Mouse (Mus musculus) embryonic facial prominence, embryonic 12.5 days (tissue): ENCODE measurements at regions not wholly inside any gene's neighbourhood (a gene's known extent, or its start where the extent isn't known, plus 50 kb on each side); places are given as distances from the start of the nearest gene placed in this dataset.

Experiments used
- ATAC-seq: fragments of 200-750 bp; cut with Nextera tagmentation; 2 replicates; pipeline ENCODE4 v1.8.0; 2017; ENCODE audit not compliant: insufficient number of reproducible peaks, insufficient read depth, low FRiP score, low TSS enrichment
- H3K27ac ChIP-seq: fragments of 300-500 bp; sonication (generic); 2 replicates; pipeline ENCODE4 v1.5.1; 2016; ENCODE audit warnings: mild to moderate bottlenecking
- H3K27me3 ChIP-seq: fragments of 300-500 bp; sonication (generic); 2 replicates; pipeline ENCODE4 v1.6.1; 2016; ENCODE audit warnings: mild to moderate bottlenecking, moderate library complexity
- H3K36me3 ChIP-seq: fragments of 300-500 bp; sonication (generic); 2 replicates; pipeline ENCODE4 v1.6.1; 2016; ENCODE audit warnings: mild to moderate bottlenecking
- H3K4me1 ChIP-seq: fragments of 300-500 bp; sonication (generic); 2 replicates; pipeline ENCODE4 v1.6.1; 2016
- H3K4me2 ChIP-seq: fragments of 300-500 bp; sonication (generic); replicated peaks from 2 replicates; pipeline ENCODE4 v1.6.1; 2016; ENCODE audit warnings: mild to moderate bottlenecking, moderate library complexity
- H3K4me3 ChIP-seq: fragments of 300-500 bp; sonication (generic); 2 replicates; pipeline ENCODE4 v1.5.1; 2016; ENCODE audit warnings: mild to moderate bottlenecking
- H3K9ac ChIP-seq: fragments of 300-500 bp; sonication (generic); 2 replicates; pipeline ENCODE4 v1.6.1; 2016; ENCODE audit warnings: mild to moderate bottlenecking, moderate library complexity
- H3K9me3 ChIP-seq: fragments of 300-500 bp; sonication (generic); 2 replicates; pipeline ENCODE4 v1.6.1; 2016; ENCODE audit warnings: mild to moderate bottlenecking, moderate library complexity
- WGBS: fragments of 180-500 bp; shearing (Covaris S2); methylation state at CpG from one replicate; pipeline ENCODE4 v1.1.7; 2016; 5-methylcytosine and 5-hydroxymethylcytosine counted together

DNA sequence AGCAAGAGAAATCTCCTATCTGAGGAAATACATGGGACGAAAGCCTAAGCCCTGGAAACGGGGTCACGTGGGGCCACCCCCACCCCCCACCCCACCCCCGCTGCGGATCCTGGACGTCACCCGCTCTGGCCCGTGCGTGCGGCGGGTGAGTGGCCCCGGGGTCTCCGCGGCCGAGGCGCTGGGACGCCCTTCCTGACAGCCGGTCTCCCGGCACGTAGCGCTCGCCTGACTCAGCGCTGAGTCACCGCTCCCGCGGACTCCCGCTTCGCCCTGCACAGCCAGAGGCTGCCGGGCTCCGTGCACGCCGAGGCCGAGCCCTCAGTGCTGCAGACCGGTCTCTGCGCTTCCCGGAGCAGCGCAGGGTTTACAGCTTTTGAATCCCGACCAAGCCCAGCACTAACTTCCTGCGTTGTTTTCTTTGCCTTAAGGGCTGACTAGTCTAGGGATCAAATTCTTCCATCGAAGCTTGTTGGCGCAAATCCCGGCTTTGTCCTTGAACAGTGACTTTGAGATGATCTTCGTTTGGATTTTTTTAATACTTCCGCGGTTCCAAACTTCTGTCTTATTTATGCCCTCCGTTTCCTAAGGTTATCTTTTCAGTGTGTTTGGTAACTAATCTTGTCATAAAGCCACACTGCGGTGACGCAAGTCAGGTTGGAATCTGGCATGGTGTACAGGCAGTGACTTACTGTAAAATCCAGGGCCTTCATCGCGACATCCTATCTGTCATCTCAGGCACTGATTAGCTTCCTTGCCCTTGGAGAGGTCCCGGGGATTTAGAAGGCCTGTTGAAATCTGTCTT lies 79.8 kb downstream of the Arrdc3 start:
- Histone ChIP-seq H3K9me3 (no peaks in the 10 kb centered on the region), H3K4me1 (no peaks in the 10 kb centered on the region), H3K36me3 (no peaks in the 10 kb centered on the region), H3K27me3 (no peaks in the 10 kb centered on the region), H3K9ac (peak overlapping the region; percentile 64), H3K4me2 (peak overlapping the region; percentile 77), H3K4me3 (peak overlapping the region; percentile 46), H3K27ac (peak overlapping the region; percentile 50)
- 4% methylated on average over 49 of the region's 51 CpGs for WGBS
- ATAC-seq, result peak; percentile 96

DNA sequence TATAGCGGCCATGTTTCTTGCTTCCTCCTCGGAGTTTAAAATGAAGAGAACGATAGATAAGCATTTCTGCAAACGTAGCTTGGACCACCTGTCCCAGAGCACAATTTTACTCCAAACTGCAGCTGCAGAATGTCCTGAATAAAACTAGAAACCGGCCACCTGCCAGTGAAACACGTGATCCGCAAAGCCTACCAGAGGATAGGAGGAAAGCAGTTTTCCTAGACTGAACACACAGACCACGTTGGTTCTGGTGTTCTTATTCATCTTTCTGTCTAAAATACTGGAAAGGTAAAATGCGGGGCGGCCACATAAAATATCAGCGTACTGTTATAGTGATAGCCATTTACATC lies 80.4 kb downstream of the Arrdc3 start:
- WGBS, result 73% methylated on average over 11 of the region's 11 CpGs
- H3K4me2 ChIP-seq, result peak overlapping the region; percentile 77
- H3K9me3 ChIP-seq, result no peaks in the 10 kb centered on the region
- no peak for ATAC-seq
- H3K4me3 ChIP-seq, result no peak overlapping the region
- no peaks in the 10 kb centered on the region for H3K27me3 ChIP-seq
- H3K27ac ChIP-seq, result no peak overlapping the region
- H3K4me1 ChIP-seq, result no peaks in the 10 kb centered on the region
- no peaks in the 10 kb centered on the region for H3K36me3 ChIP-seq
- no peak overlapping the region for H3K9ac ChIP-seq

DNA sequence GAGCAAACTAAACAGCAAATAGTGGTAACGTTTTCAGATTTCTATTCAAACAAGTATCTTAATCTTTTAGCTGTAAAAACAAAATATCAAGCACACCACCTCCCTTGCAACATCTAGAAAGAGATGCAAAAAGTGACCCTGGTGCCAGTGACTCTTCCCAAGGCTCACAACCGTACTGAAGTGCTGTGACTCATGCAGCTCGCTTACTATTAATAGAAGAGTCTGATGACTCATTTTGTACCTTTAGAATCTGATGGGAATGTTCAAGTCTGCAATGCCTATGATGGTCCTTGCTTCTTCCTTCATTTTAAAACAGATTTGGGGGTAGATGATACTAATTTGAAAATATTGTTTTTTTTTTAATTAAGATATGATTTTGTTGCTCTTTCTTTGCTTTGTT lies 88.5 kb downstream of the Arrdc3 start:
- Histone ChIP-seq H3K9ac (no peak overlapping the region), H3K9me3 (no peaks in the 10 kb centered on the region), H3K4me3 (no peak overlapping the region), H3K36me3 (no peaks in the 10 kb centered on the region), H3K4me2 (no peak overlapping the region), H3K4me1 (no peaks in the 10 kb centered on the region), H3K27me3 (no peaks in the 10 kb centered on the region), H3K27ac (no peak overlapping the region)
- 81% methylated on average over 3 of the region's 3 CpGs for WGBS
- no peak for ATAC-seq

DNA sequence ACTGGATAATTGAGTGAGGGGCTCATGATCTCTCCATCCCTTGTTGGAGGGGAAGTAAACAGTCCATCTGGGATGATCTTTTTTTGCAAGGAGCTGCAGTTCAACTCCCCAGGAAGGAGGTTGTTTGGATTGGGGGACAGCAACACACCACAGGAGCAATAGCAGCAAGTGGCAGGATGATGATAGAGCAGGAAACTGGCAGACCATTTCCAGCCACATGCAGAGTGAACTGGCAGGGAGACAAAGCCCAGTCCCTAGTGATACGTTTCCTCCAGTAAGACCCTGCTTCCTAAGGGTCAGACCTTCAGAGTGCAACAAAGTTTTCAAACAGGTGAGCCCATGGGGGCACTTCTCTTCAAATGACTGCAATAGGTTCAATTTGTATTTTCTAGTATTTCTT lies 91.2 kb downstream of the Arrdc3 start:
- Histone ChIP-seq H3K4me1 (no peaks in the 10 kb centered on the region), H3K9ac (no peak overlapping the region), H3K9me3 (no peaks in the 10 kb centered on the region), H3K27me3 (no peaks in the 10 kb centered on the region), H3K4me2 (no peak overlapping the region), H3K36me3 (no peaks in the 10 kb centered on the region), H3K27ac (no peak overlapping the region), H3K4me3 (no peak overlapping the region)
- 45% methylated on average over 1 of the region's 1 CpGs for WGBS
- no peak for ATAC-seq

DNA sequence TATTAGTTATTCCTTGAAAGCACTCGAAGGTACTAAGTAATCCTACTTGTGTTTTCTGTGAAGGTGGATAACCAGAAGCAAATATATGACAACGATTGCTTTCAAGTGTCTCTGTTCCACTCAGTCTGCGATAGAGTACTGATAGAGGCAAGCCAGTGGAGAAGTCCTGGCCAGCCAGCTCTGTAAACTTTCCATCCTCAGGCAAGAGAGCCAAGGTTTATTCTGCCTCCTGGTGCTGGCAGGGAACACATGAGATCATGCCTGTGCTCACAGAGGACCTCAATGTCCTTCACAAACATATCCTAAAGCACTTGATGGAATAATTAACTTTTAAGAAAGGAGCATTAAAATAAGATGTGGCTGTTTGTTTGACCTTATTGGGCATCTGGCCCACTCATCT lies 94.1 kb downstream of the Arrdc3 start:
- WGBS, result 89% methylated on average over 3 of the region's 3 CpGs
- Histone ChIP-seq H3K27me3 (no peaks in the 10 kb centered on the region), H3K4me2 (no peak overlapping the region), H3K27ac (no peak overlapping the region), H3K36me3 (no peaks in the 10 kb centered on the region), H3K4me3 (no peak overlapping the region), H3K4me1 (no peaks in the 10 kb centered on the region), H3K9me3 (no peaks in the 10 kb centered on the region), H3K9ac (no peak overlapping the region)
- ATAC-seq, result no peak

DNA sequence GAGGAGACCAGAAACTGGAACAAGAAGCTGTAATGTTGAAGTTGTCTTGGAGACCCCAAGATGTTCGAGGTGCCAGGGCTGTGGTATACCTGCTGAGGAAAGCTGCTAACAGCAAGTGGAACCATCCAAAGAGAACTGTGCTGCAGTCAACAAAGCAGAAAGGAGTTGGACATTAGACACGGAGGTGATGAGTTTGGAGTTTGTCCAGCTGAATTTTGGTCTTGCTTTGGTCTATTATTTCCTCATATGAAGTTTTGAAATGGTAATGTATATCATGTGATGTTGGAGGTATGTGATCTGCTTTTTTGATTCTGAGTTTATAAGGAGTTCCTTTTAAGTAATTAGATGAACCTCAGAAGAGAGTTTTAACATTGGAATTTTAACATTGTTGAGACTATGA lies 98.0 kb downstream of the Arrdc3 start:
- WGBS, result 77% methylated on average over 2 of the region's 2 CpGs
- Histone ChIP-seq H3K27me3 (no peaks in the 10 kb centered on the region), H3K4me1 (no peaks in the 10 kb centered on the region), H3K27ac (no peak overlapping the region), H3K9me3 (no peaks in the 10 kb centered on the region), H3K4me3 (no peak overlapping the region), H3K4me2 (no peak overlapping the region), H3K36me3 (no peaks in the 10 kb centered on the region), H3K9ac (no peak overlapping the region)
- no peak for ATAC-seq

DNA sequence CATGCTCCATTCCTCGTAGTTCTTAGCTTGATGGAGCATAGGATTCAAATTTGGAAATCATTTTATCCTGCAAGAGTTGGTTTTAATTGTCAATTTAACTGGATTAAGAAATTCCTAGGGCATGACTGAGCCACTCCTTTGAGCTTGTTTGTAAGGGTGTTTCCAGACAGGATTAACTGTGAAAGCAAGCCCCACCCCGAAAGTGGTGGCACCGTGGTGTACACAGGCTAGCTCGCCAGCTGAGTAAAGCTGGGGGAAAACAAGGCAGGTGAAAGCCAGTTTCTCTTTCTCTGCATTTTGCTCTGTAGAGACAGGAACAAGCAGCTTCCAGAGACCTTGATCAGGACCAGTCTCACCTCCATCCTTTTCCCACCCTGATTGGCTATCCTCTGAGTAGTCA lies 103.5 kb downstream of the Arrdc3 start:
- 45% methylated on average over 4 of the region's 4 CpGs for WGBS
- no peak for ATAC-seq
- Histone ChIP-seq H3K36me3 (no peaks in the 10 kb centered on the region), H3K27ac (no peak overlapping the region), H3K9ac (no peak overlapping the region), H3K4me1 (no peaks in the 10 kb centered on the region), H3K4me3 (no peak overlapping the region), H3K9me3 (no peaks in the 10 kb centered on the region), H3K27me3 (no peaks in the 10 kb centered on the region), H3K4me2 (no peak overlapping the region)

DNA sequence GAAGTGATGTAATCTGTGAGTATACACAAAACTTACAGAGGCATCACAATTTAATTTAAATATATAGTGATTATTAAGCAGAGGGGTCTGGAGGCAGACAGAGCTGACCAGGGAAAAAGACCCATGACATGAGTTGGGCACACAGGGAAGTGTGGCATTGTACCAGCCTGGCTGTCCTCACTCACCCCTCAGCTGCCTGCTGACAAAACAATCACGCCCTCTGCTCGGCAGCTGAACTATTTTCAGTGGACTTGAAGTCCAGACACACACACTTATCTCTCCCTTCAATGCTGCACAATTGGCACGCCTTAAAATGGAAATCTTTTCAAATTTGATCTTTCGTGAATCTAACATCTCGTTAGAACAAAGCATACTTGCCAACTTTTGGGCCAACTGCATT lies 106.6 kb downstream of the Arrdc3 start:
- no peaks in the 10 kb centered on the region for H3K27me3 ChIP-seq
- 83% methylated on average over 5 of the region's 5 CpGs for WGBS
- no peaks in the 10 kb centered on the region for H3K9me3 ChIP-seq
- H3K4me2 ChIP-seq, result no peak overlapping the region
- ATAC-seq, result no peak
- H3K4me1 ChIP-seq, result no peaks in the 10 kb centered on the region
- no peak overlapping the region for H3K27ac ChIP-seq
- H3K4me3 ChIP-seq, result no peak overlapping the region
- no peaks in the 10 kb centered on the region for H3K36me3 ChIP-seq
- H3K9ac ChIP-seq, result no peak overlapping the region

DNA sequence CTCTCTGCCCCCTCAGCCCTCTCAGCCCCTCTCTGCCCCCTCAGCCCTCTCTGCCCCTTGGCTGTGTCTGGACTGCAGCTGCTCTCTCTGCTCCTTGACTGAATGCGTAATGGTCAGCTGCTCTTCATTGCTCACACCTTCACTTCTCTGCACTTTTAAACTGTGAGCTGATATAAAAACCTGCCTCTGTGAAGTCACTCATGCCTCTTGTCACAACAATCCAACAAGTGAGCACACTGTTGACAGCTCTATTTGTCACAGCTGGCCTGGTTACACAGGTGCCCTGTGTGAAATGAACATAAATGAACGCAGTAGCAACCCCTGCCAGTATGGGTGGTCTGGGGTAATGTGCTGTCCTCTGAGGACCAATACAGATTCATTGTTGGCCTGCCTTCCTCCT lies 109.2 kb downstream of the Arrdc3 start:
- 58% methylated on average over 2 of the region's 2 CpGs for WGBS
- no peaks in the 10 kb centered on the region for H3K4me1 ChIP-seq
- H3K9ac ChIP-seq, result no peak overlapping the region
- H3K4me3 ChIP-seq, result no peak overlapping the region
- no peak overlapping the region for H3K27ac ChIP-seq
- H3K4me2 ChIP-seq, result no peak overlapping the region
- no peaks in the 10 kb centered on the region for H3K9me3 ChIP-seq
- H3K27me3 ChIP-seq, result no peaks in the 10 kb centered on the region
- no peak for ATAC-seq
- H3K36me3 ChIP-seq, result no peaks in the 10 kb centered on the region

DNA sequence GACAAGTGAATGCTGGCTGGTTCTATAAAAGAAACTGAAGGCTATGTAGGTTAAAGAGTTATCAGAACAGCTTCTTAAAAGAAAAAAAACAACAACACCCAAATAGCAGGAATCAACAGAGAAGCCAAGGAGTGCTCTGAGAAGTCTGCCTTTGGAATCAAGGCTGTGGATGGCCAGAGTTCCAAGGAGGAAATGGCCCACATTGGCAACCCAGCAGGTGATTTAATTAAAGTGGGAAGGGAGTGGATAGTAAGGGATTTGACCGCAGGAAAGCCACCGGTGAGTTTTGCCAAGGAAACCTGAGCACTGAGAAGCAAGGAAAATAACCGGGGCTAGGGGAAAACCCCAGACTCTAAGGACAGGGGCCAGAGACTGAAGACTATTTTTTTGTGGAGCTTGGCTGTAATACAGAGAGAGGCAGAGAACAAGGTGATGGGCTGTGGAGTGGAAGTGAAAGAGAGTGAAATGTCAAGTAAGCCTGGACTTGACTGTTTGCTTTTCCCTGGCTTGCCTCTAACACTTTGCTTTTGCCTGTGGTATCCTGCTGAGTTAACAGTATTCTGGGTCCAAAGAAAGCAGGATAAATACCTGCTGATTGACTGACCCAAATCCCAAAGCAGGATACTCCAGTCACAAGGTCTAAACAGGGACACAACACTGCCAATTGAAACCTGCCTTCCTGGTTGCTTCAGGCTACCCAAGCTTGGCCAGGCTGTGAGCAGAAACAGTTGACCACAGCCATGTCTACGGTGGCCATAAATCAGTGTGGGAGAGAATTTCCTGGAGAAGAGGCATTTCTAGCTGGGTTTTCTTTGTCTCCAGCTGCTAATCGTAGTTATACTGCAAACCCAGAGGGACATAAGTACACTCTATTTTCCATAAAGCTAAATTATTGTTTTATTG lies 125.9 kb downstream of the Arrdc3 start:
- no peaks in the 10 kb centered on the region for H3K36me3 ChIP-seq
- H3K4me3 ChIP-seq, result no peak overlapping the region
- 41% methylated on average over 5 of the region's 5 CpGs for WGBS
- no peak overlapping the region for H3K9ac ChIP-seq
- no peak overlapping the region for H3K4me2 ChIP-seq
- H3K27ac ChIP-seq, result no peak overlapping the region
- H3K9me3 ChIP-seq, result no peaks in the 10 kb centered on the region
- ATAC-seq, result no peak
- H3K4me1 ChIP-seq, result no peaks in the 10 kb centered on the region
- no peaks in the 10 kb centered on the region for H3K27me3 ChIP-seq

DNA sequence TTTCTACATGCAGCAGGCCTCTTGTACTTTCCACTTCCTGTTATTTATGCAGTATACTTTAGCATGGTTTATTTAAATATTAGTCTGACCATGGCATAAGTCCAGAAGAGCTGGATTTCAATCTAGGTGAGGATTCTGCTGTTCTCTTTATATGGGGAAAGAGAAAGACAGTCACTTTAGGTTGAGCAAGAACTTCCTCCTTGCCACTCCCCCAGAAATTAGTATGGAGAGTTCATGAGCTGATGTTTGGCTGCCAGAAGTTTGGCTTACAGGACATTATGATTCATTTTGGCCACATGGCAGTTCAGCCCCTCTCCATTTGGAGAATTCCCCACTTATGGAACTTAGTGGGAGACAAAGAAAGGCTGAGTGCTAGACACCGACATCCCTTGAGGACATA lies 130.8 kb downstream of the Arrdc3 start:
- no peak for ATAC-seq
- no peak overlapping the region for H3K4me2 ChIP-seq
- no peak overlapping the region for H3K9ac ChIP-seq
- no peak overlapping the region for H3K4me3 ChIP-seq
- no peaks in the 10 kb centered on the region for H3K36me3 ChIP-seq
- H3K4me1 ChIP-seq, result no peaks in the 10 kb centered on the region
- WGBS, result 94% methylated on average over 1 of the region's 1 CpGs
- H3K9me3 ChIP-seq, result no peaks in the 10 kb centered on the region
- no peaks in the 10 kb centered on the region for H3K27me3 ChIP-seq
- no peak overlapping the region for H3K27ac ChIP-seq

DNA sequence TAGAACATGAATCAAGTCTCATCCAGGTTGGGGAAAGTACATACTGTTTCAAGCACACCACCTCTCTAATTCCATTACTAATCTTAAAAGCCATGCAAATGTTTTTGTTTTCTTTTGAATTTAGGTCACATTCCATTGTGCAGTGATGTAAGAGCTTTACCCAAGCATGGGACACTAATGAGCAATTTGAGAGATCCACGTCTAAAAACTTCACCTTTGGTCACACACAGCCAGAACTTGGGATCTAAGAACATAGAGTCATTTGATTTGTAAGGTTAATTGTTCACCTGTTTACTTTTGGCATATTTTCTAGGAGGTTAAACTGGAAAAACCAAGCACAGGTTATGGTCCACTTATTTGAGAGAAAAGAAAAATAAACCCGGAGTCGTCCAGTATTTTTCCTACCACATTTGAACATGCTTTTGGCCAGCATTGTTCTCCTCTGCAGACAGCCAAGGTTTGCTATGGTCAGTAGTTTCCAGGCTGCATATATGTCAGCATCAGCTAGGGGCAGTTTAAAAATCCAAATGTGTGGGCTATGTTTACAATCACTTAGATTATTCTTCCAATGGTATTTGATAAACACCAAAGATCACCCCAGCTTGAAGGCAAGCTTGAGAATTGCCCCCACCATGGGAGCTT lies 137.0 kb downstream of the Arrdc3 start:
- ATAC-seq, result no peak
- 66% methylated on average over 3 of the region's 3 CpGs for WGBS
- H3K9ac ChIP-seq, result no peak overlapping the region

More for the DNA sequence above, 137.0 kb downstream of the Arrdc3 start:
- Histone ChIP-seq H3K27me3 (no peaks in the 10 kb centered on the region), H3K36me3 (no peaks in the 10 kb centered on the region), H3K4me1 (no peaks in the 10 kb centered on the region), H3K27ac (no peak overlapping the region), H3K9me3 (no peaks in the 10 kb centered on the region), H3K4me3 (no peak overlapping the region), H3K4me2 (no peak overlapping the region)
